Mouse (Mus musculus) spleen, adult 12 weeks (tissue): ENCODE results near the gene Rer1.

ENCODE experiments used
- DNase-seq: peaks from one replicate; pipeline ENCODE4 v3.0.0; 2022; ENCODE audit warnings: low spot score

The Rer1 gene

DNA sequence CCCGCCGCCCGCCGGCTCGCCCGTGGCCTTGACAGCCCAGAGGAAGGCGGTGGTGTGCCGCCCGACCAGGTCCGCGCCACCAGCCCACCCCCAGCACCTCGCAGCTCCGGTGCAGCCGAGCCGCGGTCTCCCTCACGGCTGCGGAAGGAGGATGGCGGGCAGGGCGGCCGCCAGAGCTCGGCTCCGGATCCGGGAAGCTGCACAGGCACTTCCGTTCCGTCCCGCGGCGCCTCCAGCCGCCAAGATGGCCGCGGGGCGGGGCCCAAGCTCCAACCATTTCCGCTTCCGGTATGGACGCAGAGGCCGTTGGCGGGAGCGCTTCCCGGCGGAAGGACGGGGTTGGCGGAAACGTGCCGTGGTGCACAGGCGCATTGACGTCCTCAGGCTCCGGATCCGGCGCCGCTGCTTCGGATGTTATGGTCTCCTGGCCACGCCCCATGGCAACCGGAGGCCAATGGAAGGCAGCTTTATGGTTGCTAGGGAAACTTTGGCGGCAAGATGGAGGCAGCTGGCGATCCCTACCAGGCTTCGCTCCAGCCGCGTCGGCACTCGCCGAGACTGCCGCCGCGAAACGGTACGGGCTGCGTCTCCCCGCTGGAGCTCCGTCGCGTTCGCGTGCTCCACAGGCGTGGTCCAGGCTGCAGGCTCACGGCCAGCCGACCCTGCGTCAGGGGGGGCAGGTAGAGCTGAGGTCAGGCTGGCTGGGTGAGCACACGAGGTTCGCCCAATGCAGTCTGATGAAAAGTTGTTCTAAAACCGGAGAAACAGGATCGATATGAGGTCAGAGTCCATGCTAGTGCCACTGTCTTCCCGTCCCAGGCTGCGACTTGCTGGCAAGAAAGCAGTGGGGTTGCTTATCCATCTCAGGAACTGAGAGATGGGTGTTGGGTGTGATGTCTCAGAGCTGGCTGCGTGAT lies at the start of gene Rer1, which contains the start of gene Morn1:
Rer1 (minus strand) TSS at position 275 of the 917 bp plus-strand sequence.
Morn1 (plus strand) TSS at position 470 of the 917 bp plus-strand sequence.
- DNase-seq, result peak; percentile 98

DNA sequence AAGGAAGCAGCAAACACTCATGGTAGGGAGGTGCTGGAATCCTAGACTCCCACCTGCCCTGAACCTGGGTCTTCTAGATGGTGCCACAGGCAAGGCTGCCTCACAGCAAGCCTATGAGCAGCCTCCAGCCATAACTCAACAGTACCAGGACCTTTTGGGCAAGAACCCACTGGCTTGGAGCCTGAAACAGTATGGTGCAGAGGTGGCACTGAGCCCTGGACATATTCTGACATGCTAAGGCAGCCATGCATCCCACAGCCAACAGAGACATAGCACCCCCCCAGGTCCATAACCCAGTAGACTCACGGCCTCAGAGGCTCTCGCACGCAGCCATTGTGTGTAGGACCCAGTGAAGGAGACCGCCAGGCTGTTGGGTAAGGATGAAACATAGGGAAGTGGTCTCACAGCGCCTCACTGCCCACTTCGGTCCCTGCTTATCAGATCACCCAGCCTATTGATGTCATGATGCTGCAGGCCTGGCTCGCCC lies 48.5 kb upstream of the Rer1 start:
- no peak for DNase-seq

DNA sequence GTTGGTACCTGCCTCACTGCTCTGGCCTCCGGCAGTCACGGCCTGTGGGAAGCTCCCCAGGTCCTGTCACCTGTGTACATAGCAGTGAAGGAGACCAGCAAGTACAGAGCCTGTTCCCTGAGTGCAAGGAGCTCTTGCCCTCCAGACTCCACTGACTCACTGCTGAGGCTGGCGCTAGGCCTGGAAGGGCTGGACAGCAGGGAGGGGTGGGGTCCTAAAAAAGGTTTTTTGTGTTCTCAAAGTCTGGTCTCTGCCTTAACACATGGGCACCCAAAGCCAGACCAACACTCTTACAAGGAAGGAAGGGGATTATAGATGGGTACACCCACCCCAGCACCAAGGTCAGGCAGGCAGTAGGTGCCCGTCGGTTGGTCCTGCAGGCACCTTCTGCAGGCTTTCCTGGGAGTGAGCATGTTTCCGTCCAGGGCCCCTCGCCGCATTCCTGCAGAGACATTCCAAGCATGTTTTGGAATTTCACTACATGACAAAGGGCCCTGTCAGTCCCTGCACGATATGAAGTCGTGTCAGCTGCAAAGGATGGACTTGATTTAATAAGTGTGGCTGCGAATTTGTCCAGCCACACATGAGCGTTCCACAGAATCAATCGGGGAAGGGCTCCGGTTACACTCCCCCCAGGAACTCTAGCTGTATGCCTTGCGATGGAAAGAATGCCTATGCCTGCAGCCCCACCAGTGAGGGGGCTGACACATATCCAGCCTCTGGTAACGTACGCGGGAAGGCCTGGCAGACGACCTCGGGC lies 47.7 kb upstream of the Rer1 start:
- no peak for DNase-seq

DNA sequence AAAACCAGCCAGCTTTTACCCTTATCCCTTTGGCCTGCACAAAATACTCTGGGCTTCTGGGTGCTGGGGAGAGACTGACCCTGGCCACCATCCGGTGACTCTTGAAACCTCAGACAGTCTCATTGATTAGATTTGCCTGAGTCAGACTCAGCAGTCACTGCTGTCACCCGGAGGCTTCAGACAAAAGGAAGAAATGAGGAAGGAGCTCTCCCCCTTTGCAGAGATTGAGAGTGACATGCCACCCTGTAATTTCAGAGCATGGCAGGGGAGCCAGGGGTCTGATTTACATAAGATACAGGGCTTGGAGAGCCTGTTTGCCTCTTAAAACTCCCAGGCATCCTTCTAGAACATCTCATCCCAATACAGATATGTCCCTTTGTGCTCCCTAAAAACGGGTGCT lies 47.0 kb upstream of the Rer1 start:
- no peak for DNase-seq

DNA sequence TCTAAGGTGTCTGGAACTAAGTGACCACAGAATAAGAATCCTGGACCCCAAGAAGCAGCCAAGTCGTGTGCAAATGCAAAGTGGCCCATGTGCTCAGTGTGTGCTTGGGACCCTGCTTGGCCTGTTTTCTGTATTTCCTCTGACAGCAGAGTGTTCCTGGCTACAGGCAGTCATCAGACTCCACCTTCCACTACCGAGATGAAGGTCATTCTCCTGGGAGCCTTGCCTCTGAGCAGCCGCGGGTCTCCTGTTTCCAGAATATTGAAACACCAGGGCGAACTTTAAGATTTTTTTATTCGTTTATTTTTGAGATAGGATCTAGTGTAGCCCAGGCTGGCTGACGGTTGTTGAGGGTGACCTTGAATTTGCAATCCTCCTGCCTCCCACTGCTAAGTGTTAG lies 44.4 kb upstream of the Rer1 start:
- no peak for DNase-seq

DNA sequence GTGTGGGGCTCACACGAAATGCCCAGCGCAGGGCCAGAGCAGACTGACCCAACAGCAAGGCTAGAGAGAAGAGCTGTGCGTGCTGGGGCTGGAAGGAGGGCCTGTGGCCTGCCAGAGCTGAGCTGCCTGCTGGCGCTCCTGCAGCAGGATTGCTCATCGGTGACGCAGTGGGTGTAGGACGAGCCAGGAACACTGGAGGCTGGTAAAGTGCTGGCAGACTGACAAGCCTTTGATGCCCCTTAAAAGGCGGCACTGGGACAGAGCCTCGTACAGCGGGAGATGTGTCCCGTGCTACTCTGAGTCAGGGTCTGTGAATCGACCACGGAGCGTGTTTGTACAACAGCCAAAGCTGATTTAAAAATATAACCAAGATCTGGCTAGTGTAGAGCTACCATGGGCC lies 43.8 kb upstream of the Rer1 start:
- DNase-seq, result no peak

DNA sequence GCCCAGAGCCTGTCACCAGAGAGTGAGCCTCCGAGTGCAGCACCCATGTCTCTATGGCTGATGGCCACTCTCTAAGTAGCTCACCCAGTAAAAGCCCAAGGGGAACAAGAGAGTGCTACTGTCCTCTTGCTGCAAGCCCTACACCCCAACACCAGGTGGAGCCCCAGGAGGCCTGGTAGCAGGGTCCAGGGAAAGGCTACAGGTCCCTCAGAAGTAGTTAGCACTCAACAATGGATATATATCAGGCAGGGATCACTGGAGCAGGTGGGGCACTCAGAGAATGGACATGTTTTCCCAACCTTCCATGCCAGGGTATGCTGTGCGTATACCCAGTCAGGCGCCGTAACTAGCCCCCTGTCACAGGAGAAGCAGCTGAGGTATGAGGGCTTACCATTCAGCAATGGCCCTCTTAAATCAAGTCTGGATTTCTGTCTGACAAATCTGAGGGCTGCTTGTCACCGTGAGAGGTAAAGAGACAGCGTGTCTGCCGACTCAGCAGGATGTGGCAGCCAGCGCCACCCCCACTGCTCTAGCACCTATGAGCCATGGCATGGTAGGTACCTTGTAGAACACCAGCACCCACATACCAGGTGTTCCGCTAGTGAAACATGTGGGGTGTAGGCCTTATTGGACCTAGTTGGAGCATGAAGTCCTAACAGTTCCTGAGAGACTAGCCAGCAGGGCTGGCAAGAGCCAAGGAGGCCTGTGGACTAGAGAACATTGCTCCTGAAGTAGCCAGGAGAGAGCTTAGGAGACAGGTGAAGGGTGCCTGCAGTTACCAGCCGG lies 43.1 kb upstream of the Rer1 start:
- DNase-seq, result no peak

DNA sequence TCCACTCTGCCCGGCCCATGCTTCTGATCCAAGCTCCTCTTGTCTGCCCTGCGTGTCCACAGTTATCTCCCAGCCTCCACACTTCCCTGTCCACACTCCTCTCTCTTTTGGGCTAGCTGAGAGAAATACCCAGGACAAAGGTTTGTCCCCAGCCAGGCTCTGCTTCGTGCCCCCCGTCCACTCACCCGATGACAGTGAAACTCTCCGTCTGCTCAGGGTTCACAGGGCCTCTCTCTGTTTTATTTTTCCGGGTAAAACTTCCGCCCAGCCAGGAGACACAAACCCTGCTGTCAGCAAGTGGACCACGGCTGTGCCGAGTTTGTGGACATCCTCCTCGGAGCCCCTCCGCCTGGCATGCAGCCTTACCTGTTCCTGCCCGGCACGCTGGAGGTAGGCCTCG lies 42.2 kb upstream of the Rer1 start:
- no peak for DNase-seq

DNA sequence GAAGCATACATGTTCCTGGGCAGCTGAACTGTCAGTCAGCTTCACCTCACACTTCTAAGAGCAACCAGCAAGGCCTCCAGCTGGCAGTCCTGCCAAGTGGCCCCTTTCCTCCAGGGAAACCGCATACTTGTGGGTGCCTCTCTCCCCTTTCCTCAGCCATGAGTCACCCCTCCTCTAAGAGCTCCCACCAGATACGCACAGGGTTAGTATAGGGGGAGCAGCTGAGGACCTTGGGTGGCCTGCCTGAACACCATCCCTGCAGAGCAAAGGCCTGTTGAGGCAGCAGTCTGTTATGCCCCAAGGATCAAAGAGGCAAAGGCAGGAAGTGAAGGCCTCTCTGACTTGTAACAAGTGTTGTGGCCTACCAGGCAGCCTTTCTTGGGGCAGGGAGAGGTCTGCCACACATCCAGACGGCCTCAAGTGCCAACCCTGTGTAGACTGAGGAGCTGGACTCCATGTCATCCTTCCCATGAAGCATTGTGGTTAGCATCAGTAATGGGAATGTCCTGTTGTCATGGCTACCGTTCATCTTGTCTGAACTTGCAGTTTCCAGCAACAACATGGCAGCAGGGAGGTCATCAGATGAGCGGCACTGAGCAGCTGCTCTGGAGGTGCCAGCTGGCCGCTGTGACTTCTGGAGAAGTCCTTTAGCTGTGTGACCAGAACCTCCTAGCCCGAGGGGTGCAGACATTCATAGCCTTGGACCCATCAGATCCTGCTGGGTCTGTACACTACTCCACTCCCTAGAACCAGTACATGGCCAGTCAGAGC lies 40.6 kb upstream of the Rer1 start:
- no peak for DNase-seq

DNA sequence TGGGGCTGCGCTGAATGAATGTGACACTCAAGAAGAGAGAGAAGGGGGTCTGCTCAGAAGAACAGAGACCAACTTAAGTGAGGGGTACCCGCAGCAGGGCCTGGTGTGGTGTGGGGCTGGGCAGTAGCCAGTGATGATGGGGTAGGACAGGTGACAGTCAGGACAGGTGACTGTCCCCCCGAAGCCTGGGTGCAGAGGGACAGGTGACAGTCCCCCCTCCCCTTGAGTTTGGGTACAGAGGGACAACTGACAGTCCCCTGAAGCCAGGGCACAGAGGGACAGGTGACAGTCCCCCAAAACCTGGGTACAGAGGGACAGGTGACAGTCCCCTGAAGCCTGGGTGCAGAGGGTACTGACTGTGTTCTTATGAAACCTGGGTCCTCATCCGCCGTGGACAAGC lies 40.0 kb upstream of the Rer1 start:
- no peak for DNase-seq

DNA sequence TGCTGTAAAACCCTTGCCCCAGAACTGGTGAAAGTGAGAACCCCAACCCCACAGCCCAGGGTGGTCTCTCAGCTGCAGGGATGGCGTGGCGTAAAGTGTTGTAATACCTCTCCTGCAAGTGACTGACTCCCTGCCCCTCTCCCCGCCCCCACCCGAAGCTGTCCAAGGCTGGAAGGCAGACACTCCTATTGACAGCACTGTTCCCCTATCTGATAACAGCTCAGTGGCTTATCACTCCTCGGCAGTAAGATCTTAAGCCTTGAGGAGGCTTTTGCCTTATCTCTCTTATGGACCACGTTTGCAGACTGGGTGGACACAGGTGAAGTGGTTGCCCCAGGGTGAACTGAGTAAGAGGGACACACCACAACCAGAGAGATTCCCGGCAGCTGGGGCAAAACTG lies 39.1 kb upstream of the Rer1 start:
- DNase-seq, result no peak

DNA sequence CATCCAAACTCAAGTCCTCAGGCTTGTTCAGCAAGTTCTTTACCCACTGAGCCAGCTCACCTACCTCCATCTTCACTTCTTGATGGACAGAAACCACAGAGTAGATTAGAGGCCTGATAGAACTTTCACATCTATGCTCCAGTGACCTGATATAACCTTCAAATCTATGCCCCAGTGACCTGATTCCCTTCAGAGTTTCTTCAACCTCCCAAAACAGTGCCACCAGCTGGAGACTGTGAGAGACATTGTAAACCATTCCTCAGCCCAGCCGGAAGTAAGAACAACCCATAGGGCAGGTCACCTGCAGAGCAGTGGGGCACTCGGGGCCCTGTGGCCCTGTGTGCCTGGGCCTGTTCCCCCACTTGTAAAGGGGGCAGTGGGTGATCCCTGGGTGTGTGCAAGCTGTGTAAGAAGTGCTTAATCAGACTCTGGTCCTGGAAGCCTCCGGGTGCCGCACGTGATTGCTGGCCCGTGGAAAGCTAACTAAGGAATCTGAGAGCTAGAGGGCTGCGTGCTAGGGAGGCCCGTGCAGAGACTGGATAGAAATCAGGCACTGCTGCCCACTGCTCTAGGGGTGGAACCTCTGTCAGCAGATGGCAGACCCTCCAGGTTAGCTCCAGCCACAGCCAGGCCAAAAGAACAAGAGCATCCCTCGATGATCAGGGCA lies 37.8 kb upstream of the Rer1 start:
- no peak for DNase-seq

DNA sequence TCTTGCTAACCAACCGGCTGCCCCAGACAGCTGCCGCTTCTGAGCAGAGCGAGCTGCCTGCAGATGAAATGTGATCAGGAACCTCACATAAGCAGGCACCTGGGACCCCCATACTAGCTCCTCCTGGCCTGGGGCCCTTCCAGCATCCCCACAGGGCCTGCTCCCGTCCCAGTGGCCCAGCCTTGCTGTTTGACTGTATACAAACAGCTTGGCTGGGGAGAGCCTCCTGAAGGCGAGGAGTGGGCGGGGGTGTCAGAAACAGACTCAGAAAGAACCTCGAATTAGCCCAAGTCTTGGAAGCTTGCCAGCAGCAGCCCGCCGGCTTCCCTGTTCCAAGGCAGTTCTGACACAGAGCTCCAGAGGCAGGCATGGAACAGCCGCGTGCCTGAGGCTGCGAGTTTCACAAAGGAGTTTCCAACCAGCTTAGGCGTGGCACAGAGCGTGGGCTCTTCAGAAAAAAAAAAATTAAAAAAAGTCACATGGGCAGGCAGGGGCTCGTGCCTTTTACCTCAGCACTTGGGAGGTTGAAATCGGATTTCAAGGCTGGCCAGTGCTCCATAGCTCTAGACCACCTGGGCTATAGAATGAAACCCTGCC lies 36.4 kb upstream of the Rer1 start:
- no peak for DNase-seq

DNA sequence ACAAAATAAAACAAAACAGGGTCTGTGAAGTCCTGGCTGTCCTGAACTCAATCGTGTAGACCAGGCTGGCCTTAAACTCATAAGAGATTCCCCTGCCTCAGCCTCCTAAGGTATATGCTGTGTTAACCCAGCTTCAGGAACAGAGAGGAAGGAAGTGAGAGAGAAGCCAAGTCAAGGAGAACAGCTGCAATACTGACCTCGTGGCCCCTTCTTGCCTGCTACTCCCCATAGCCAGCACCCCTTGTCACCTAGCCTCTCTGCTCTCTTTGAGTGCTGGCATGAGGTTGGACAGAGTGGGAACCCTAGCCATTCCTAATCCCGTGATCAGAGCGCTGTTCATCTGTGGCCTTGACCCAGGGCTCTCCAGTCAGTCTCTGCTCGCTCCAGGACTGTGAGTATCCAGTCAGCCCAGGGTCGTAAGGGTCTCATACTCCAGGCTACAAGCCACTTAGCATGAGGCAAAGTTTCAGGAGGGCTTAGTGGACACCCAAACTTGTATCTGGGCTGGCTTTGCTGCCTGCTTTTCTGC lies 35.8 kb upstream of the Rer1 start:
- DNase-seq, result no peak

DNA sequence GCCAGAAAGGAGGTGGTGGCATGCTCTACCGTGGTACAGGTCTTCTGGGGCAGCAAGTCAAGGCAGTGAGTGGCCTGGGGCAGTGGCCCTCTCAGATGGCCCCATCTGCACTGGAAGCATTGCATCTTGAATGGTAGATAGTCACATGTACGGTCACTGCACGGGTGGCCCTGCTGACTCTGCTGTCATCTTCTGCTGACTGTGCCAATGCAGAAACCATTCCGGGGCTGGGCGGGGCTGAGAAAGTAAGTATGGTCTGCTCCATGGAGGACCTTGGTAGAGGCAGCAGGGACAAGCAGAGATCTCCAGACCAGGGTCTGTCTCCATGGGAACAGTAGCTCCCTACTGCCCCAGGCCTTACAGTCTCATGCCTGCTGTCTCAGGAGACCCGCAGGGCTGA lies 35.0 kb upstream of the Rer1 start:
- DNase-seq, result no peak

DNA sequence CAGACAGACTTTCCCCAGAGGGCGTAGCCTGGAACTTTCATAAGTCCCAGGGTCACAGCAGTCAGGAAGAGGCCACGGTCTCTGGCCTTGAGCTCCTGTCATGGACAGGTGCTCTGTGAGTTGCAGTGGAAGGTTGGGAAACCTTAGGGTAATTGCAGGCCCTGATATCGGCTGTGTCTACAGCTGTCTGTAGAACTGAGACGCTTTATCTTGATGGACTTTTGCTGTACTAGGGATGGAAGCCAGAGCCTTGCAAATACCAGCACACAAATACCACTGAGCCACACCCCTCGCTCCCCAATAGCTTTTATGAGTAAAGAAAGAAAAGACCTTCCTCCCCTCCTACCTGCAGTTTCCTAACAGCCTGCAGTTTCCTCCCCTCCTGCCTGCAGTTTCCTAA lies 34.4 kb upstream of the Rer1 start:
- DNase-seq, result no peak

DNA sequence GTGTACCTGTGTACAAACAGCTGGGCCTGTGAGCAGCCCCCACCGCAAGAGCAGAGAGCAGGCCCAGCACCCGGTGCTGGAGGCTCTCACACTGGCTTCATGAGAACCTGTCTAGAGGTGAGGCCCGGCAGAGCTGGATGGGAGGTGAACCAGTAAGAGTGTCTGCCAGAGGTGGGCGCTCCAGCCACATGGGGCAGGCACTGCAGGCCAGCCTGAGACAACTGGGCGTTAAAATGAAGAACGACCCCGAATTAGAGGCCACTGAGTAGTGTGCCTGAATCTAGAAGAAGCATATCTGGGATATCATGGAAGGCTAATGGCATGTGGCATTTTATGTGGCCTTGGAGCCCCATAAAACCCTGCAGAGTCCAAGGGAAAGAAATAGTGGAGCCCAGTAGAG lies 33.9 kb upstream of the Rer1 start:
- DNase-seq, result no peak

DNA sequence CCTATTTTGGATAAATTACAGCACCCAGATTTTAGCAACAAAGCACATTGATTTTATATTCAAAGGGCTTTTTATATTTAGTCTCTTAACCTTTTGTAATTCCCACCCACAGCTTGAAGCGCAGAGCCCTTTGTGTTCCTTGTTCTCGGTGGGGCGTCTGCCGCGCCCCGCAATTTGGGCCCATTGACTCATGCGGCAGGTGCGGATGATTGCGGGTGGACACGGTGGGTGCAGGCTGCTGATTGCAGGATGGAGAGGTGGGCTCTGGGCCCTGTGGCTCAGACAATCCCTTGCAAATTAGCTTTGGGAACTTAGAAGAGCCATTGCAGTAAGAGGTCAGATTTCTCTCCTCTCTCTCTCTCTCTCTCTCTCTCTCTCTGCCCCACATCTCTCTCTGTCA lies 32.1 kb upstream of the Rer1 start:
- no peak for DNase-seq

DNA sequence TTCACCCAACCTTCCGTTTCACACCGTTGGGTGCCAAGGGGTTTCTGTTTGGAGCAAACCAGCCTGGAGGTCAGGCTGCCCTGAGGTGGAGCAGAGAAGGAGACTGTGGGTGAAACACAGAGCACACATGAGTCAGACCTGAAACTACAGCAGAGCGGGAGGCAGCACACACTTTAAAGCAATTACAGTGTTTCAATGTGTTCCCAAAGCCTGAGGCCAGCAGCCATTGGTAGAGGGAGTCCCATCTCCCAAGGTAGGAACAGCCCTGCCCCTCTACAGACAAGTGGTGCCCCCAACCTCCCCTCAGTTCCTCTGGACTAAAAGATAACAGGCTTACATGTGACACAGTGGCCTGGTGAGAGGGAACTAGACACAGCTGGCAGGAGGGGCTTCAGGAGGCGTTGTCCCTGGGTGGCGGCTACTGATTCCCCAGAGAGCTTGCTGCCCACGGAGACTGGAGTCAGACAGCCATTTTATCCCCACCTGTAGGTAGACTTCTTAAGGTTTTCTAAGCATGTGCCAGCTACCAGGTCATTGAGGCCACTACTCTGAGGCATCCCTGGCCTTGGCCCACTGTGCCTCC lies 31.3 kb upstream of the Rer1 start:
- DNase-seq, result no peak

DNA sequence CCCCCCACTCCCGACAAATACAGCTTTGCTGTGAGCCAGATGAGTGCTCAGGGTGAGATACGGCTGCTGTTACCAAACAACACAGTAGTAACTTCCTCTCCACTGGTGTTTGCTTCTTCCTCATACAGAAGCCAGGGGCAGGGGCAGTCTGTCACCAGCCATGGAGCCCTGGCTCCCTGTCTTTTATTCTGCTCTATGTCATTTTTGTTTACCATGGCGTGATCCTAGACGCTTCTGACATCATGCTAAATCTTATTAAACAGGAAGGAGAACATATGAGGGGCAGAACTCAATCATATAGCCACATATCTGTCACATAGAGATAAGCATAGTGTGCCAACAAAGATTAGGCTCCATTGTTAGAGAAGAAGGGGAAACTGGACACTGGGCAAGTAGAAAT lies 30.4 kb upstream of the Rer1 start:
- DNase-seq, result no peak
